Comparison of ENCODE assay signal across 9 mouse cellular contexts in the genomic region with DNA sequence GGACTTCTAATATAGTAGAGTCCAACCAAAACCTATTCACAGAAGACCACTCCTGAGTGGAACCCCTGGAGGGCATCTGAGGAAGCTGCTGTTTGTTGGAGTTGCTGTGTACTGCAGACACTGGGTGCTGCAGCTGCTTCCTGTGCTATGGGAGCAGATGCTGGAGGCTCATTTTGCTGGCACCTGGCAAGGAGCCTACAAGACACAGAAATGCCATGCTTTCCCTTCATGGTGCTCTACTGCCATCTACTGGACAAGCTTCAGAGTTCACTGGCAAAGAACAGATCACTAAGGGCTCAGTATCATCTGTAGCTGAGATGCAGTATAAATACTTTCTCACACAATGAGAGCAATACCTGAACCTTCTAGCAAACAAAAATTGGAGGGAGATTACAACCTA. TPM values are rescaled to one million over a fixed set of nuclear protein-coding genes. Genes with fewer than 3 reads are reported as not detected.
DNase-seq lines count a peak whose midpoint lies in the region; ATAC-seq lines count a peak whose summit lies in the region.
"Not testable (repeated sequence)": the region's sequence is repeated elsewhere in the genome, so short reads cannot be mapped to it uniquely, and the experiment has no call there.
"Had no signal": no experiment of that assay in that cellular context is flagged by ENCODE, and none has a peak within 500 bp of the region (broad histone marks: within the 10 kb centered on the region; RNA-seq: fewer than 3 reads in every experiment).

No protein-coding gene starts in this region.

- H3K4me1 ChIP-seq in intestine, embryonic 14.5 days (replicated peaks; ENCODE audit: control insufficient read depth, insufficient read depth, low read length) = not testable (repeated sequence)

- H3K36me3 ChIP-seq in intestine, embryonic 14.5 days (ENCODE audit: control insufficient read depth, insufficient read depth, low read length) = not testable (repeated sequence)

- DNase-seq in adipocyte (ENCODE audit: low spot score) = peak; percentile 94
- peak; percentile 25 to 37 for DNase-seq in gastrocnemius, adult 8-10 months (ENCODE audit: low spot score in 2 of 2)
- DNase-seq in intestine, embryonic 14.5 days (ENCODE audit: low spot score) = peak; percentile 74
- DNase-seq in left cerebral cortex, adult 18-20 months (ENCODE audit: low spot score in 2 of 2) = peak; percentile 83 to 84
- peak; percentile 89 to 91 for DNase-seq in right cerebral cortex, postnatal 10 days (ENCODE audit: low spot score in 2 of 2)
- DNase-seq in urinary bladder, postnatal 25 days (ENCODE audit: low spot score) = peak; percentile 49

- H3K9me3 ChIP-seq in intestine, embryonic 14.5 days (ENCODE audit: control insufficient read depth, low read length) = not testable (repeated sequence)

- peak; percentile 90 for ATAC-seq in common myeloid progenitor, adult 5-6 weeks (replicated peaks; ENCODE audit: low read depth, poor library complexity, severe bottlenecking)
- not testable (repeated sequence) for ATAC-seq in intestine, embryonic 14.5 days (replicated peaks; ENCODE audit: low FRiP score, low TSS enrichment, low read depth)
- ATAC-seq in megakaryocyte-erythroid progenitor cell, adult 5-6 weeks (replicated peaks; ENCODE audit: low FRiP score, low TSS enrichment, poor library complexity, severe bottlenecking) = peak; percentile 89

- H3K27me3 ChIP-seq in intestine, embryonic 14.5 days (replicated peaks; ENCODE audit: control insufficient read depth, insufficient read depth, low read length) = not testable (repeated sequence)

- not testable (repeated sequence) for H3K27ac ChIP-seq in intestine, embryonic 14.5 days (ENCODE audit: low read depth)

- H3K4me2 ChIP-seq in intestine, embryonic 14.5 days (ENCODE audit: low read length) = not testable (repeated sequence)

- not testable (repeated sequence) for H3K4me3 ChIP-seq in intestine, embryonic 14.5 days (ENCODE audit: low read depth, low read length)

- not testable (repeated sequence) for H3K9ac ChIP-seq in intestine, embryonic 14.5 days (ENCODE audit: low read length)

RNA-seq across cellular contexts. Expression of a gene that starts 16.1 kb away (rescaled TPM):
- not detected in 2 replicates for total RNA-seq in common myeloid progenitor, adult 5-6 weeks (2017)
- not detected for total RNA-seq in gastrocnemius, adult 8-10 months (2022)
- polyA plus RNA-seq in intestine, embryonic 14.5 days (2014; fragmentation: Nextera tagmentation; extraction: Ambion mirVana) = not detected in 2 replicates
- not detected for total RNA-seq in left cerebral cortex, adult 18-20 months (2021)
- total RNA-seq in megakaryocyte-erythroid progenitor cell, adult 5-6 weeks (2014; fragmentation: Nextera tagmentation) = not detected in 2 replicates
- total RNA-seq in megakaryocyte-erythroid progenitor cell, adult 5-6 weeks (2017) = not detected in 2 replicates
- total RNA-seq: heart, postnatal 25 days had no signal

RNA-seq across cellular contexts. Expression of a gene that starts 23.2 kb away (rescaled TPM):
- not detected in 2 replicates for total RNA-seq in common myeloid progenitor, adult 5-6 weeks (2017)
- total RNA-seq in gastrocnemius, adult 8-10 months (2022) = not detected
- polyA plus RNA-seq in intestine, embryonic 14.5 days (2014; fragmentation: Nextera tagmentation; extraction: Ambion mirVana) = not detected in 2 replicates
- total RNA-seq in left cerebral cortex, adult 18-20 months (2021) = not detected
- not detected in 2 replicates for total RNA-seq in megakaryocyte-erythroid progenitor cell, adult 5-6 weeks (2014; fragmentation: Nextera tagmentation)
- total RNA-seq in megakaryocyte-erythroid progenitor cell, adult 5-6 weeks (2017) = not detected in 2 replicates
- total RNA-seq: heart, postnatal 25 days had no signal

RNA-seq across cellular contexts. Expression of a gene that starts 48.1 kb away (rescaled TPM):
- total RNA-seq in common myeloid progenitor, adult 5-6 weeks (2017) = 10.8 and 18.0 TPM in 2 replicates
- 10 to 100 TPM; 17.3 to 19.3 (median 18.6) TPM for total RNA-seq in gastrocnemius, adult 8-10 months (2022)
- polyA plus RNA-seq in intestine, embryonic 14.5 days (2014; fragmentation: Nextera tagmentation; extraction: Ambion mirVana) = 40.0 and 41.9 TPM in 2 replicates
- 10 to 100 TPM; 20.1 to 20.2 TPM for total RNA-seq in left cerebral cortex, adult 18-20 months (2021)
- 13.0 and 13.6 TPM in 2 replicates for total RNA-seq in megakaryocyte-erythroid progenitor cell, adult 5-6 weeks (2014; fragmentation: Nextera tagmentation)
- total RNA-seq in megakaryocyte-erythroid progenitor cell, adult 5-6 weeks (2017) = 7.7 and 9.3 TPM in 2 replicates

Comparison
In these comparisons a context has a peak if more than half of its experiments do, and no peak if none do; other contexts are left out.
1. DNase-seq: peak in every context shown above with its lines; median percentile 94 in adipocyte; 90 in right cerebral cortex, postnatal 10 days; 84 in left cerebral cortex, adult 18-20 months; 74 in intestine, embryonic 14.5 days; 49 in urinary bladder, postnatal 25 days; 31 in gastrocnemius, adult 8-10 months.